Mouse (Mus musculus): ENCODE results near the gene Gm49354. TPM values are rescaled to one million over a fixed set of nuclear protein-coding genes. Genes with fewer than 3 reads are reported as not detected.

Gm49354 gene
- total and polyA plus RNA-seq, 3 experiments, result not detected

DNA sequence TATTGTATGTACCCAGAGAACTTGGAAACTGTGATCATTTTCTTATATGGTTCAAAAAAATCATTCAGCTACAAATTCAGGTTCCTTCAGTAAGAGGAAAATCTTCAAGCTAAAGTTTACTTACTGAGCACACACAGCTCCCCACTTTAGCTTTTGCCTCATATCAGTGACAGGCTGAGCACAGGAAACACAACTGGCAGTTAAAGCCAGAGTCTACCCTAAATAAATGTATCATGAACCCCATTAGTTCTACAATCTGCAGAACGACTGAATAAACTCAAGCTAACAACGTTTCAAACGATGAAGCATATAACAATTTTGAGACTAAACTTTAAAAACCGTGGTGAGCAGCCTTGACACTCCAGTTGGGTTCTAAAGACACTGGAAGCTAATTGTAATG, 35.3 kb upstream of the Gm49354 start:
- peaks cover 7% of the 10 kb centered on the region for H3K79me2 ChIP-seq (replicated peaks; ENCODE audit: control insufficient read depth, insufficient read depth, low read length)
- no peak overlapping the region for H3K9ac ChIP-seq (ENCODE audit: low read depth, low read length)
- H3K27me3 ChIP-seq (ENCODE audit: control insufficient read depth, insufficient read depth, low read length), result no peaks in the 10 kb centered on the region
- TF ChIP-seq POLR2A (IDR thresholded peaks at IDR 0.05; ENCODE audit: insufficient read depth, low read depth, low read length) (no peak), EP300 (IDR thresholded peaks at IDR 0.05; ENCODE audit: insufficient read depth, low read depth, low read length) (no peak), CTCF (IDR thresholded peaks at IDR 0.05) (no peak)
- peaks cover 38% of the 10 kb centered on the region for H3K36me3 ChIP-seq (ENCODE audit: control insufficient read depth, insufficient read depth, low read length)
- 79% methylated on average over 4 of the region's 4 CpGs for WGBS
- H3K4me3 ChIP-seq, result no peak overlapping the region
- H3K27ac ChIP-seq, result no peak overlapping the region
- DNase-seq, result no peak
- H3K4me1 ChIP-seq (ENCODE audit: control insufficient read depth, insufficient read depth, low read length), result peaks cover 13% of the 10 kb centered on the region
- intact Hi-C loops (cut with DNase I), result no loop called here

DNA sequence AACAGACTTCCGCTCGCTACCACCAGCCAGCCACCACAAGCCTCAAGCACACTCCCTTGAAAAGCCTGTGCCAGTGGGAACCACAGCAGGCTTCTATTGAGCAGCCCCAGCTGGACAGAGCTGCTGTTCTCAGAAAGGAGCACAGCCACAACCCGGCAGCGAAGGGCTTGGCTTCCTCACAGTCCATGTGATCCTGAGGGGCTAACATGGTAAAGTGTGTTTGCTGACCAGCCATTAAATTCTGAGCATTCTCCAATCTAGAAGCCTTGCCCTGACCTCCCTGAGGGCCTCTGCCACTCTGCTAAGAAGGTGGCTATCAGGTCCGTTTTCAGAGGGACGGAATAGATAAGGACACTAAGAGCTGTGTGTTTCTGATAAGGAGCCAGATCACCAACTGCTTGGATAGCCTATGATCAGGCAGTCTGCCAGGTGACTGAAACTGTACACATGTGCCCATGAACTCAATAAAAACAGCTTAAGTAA, 32.1 kb upstream of the Gm49354 start:
- DNase-seq, result no peak
- intact Hi-C loops (cut with DNase I), result no loop called here
- Histone ChIP-seq H3K27ac (no peak overlapping the region), H3K27me3 (ENCODE audit: control insufficient read depth, insufficient read depth, low read length) (no peaks in the 10 kb centered on the region), H3K4me1 (ENCODE audit: control insufficient read depth, insufficient read depth, low read length) (peaks cover 8% of the 10 kb centered on the region), H3K79me2 (replicated peaks; ENCODE audit: control insufficient read depth, insufficient read depth, low read length) (peaks cover 5% of the 10 kb centered on the region), H3K4me3 (no peak overlapping the region), H3K9ac (ENCODE audit: low read depth, low read length) (no peak overlapping the region), H3K36me3 (ENCODE audit: control insufficient read depth, insufficient read depth, low read length) (peaks cover 27% of the 10 kb centered on the region)
- TF ChIP-seq POLR2A (IDR thresholded peaks at IDR 0.05; ENCODE audit: insufficient read depth, low read depth, low read length) (no peak), EP300 (IDR thresholded peaks at IDR 0.05; ENCODE audit: insufficient read depth, low read depth, low read length) (no peak), CTCF (IDR thresholded peaks at IDR 0.05) (no peak)
- 51% methylated on average over 6 of the region's 6 CpGs for WGBS

- H3K4me3 ChIP-seq, result no peak overlapping the region
- WGBS, result 92% methylated on average over 3 of the region's 3 CpGs
- no peak for TF ChIP-seq POLR2A (IDR thresholded peaks at IDR 0.05; ENCODE audit: insufficient read depth, low read depth, low read length)
- no peak for TF ChIP-seq CTCF (IDR thresholded peaks at IDR 0.05)
- no peak for TF ChIP-seq EP300 (IDR thresholded peaks at IDR 0.05; ENCODE audit: insufficient read depth, low read depth, low read length)
- intact Hi-C loops (cut with DNase I), result no loop called here
- DNase-seq, result no peak
- no peaks in the 10 kb centered on the region for H3K27me3 ChIP-seq (ENCODE audit: control insufficient read depth, insufficient read depth, low read length)
- H3K36me3 ChIP-seq (ENCODE audit: control insufficient read depth, insufficient read depth, low read length), result peaks cover 14% of the 10 kb centered on the region
- H3K79me2 ChIP-seq (replicated peaks; ENCODE audit: control insufficient read depth, insufficient read depth, low read length), result no peaks in the 10 kb centered on the region
- H3K27ac ChIP-seq, result no peak overlapping the region
- H3K4me1 ChIP-seq (ENCODE audit: control insufficient read depth, insufficient read depth, low read length), result no peaks in the 10 kb centered on the region
- H3K9ac ChIP-seq (ENCODE audit: low read depth, low read length), result no peak overlapping the region
Measured at GRCm38 (mm10) chr13:59811581-59811980, 29.5 kb upstream of the Gm49354 start.

DNA sequence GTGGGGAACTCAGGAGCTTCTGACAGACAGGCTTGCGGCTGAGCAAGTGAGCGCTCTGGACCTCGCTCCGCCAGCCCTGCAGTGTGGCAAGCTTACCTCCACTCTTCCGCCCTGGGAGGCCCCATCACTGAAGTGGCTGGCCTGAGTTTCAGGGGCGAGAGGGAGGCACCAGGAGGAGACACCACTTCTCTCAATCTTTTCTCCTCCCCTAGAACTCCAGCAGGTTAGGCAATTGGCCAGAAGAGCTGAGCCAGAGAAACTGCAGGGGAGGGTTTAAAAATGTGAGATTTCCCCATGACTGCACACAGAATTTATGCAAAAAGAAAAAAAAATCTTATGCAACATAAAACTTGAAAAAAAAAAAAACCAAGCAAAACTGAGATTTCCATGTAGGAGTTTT, 19.0 kb upstream of the Gm49354 start:
- intact Hi-C loops (cut with DNase I), result no loop called here
- TF ChIP-seq POLR2A (IDR thresholded peaks at IDR 0.05; ENCODE audit: insufficient read depth, low read depth, low read length), result no peak
- TF ChIP-seq EP300 (IDR thresholded peaks at IDR 0.05; ENCODE audit: insufficient read depth, low read depth, low read length), result no peak
- no peak for TF ChIP-seq CTCF (IDR thresholded peaks at IDR 0.05)
- H3K27me3 ChIP-seq (ENCODE audit: control insufficient read depth, insufficient read depth, low read length), result no peaks in the 10 kb centered on the region
- DNase-seq, result peak in 1 of 2 experiments; percentile 17
- H3K9ac ChIP-seq (ENCODE audit: low read depth, low read length), result no peak overlapping the region
- H3K36me3 ChIP-seq (ENCODE audit: control insufficient read depth, insufficient read depth, low read length), result no peaks in the 10 kb centered on the region; the same call in none of the 2 replicates
- H3K4me1 ChIP-seq (ENCODE audit: control insufficient read depth, insufficient read depth, low read length), result no peaks in the 10 kb centered on the region
- no peak overlapping the region for H3K27ac ChIP-seq
- WGBS, result 89% methylated on average over 6 of the region's 6 CpGs
- peaks cover 2% of the 10 kb centered on the region; the same call in 1 of the 2 replicates for H3K79me2 ChIP-seq (replicated peaks; ENCODE audit: control insufficient read depth, insufficient read depth, low read length)
- no peak overlapping the region for H3K4me3 ChIP-seq

DNA sequence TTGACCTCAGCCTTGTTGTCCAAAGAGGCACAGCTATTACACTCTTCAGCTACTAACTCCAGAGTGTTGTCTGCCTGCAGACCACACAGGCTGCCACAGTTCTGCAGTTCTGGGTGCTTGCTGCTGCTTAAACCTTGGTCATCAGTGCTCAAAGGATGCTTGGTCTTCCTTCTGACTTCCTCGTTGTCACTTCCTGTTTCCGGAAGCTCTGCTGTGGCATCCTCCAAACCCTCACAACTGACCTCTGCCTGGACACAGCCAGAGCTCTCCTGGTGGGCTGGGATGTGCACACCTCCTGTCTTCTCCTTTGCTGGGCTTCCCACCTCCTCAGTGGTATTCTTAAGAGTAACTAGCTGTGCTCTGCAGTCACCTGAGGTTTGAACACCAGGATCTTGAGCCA, 18.0 kb upstream of the Gm49354 start:
- TF ChIP-seq EP300 (IDR thresholded peaks at IDR 0.05; ENCODE audit: insufficient read depth, low read depth, low read length) (no peak), POLR2A (IDR thresholded peaks at IDR 0.05; ENCODE audit: insufficient read depth, low read depth, low read length) (no peak)
- no peak for DNase-seq
- WGBS, result 40% methylated on average over 2 of the region's 2 CpGs
- Histone ChIP-seq H3K27ac (no peak overlapping the region), H3K4me3 (no peak overlapping the region), H3K27me3 (ENCODE audit: control insufficient read depth, insufficient read depth, low read length) (no peaks in the 10 kb centered on the region), H3K79me2 (replicated peaks; ENCODE audit: control insufficient read depth, insufficient read depth, low read length) (peaks cover 2% of the 10 kb centered on the region; the same call in 1 of the 2 replicates), H3K4me1 (ENCODE audit: control insufficient read depth, insufficient read depth, low read length) (no peaks in the 10 kb centered on the region), H3K36me3 (ENCODE audit: control insufficient read depth, insufficient read depth, low read length) (no peaks in the 10 kb centered on the region; the same call in none of the 2 replicates), H3K9ac (ENCODE audit: low read depth, low read length) (no peak overlapping the region)
- intact Hi-C loops (cut with DNase I), result no loop called here

GRCm38 (mm10) chr13:59798306-59798705, 16.3 kb upstream of the Gm49354 start:
- no peaks in the 10 kb centered on the region; the same call in none of the 2 replicates for H3K36me3 ChIP-seq (ENCODE audit: control insufficient read depth, insufficient read depth, low read length)
- H3K27ac ChIP-seq, result no peak overlapping the region
- no peaks in the 10 kb centered on the region; the same call in 1 of the 2 replicates for H3K79me2 ChIP-seq (replicated peaks; ENCODE audit: control insufficient read depth, insufficient read depth, low read length)
- H3K9ac ChIP-seq (ENCODE audit: low read depth, low read length), result no peak overlapping the region
- WGBS, result 100% methylated on average over 1 of the region's 1 CpGs
- H3K4me1 ChIP-seq (ENCODE audit: control insufficient read depth, insufficient read depth, low read length), result no peaks in the 10 kb centered on the region
- intact Hi-C loops (cut with DNase I), result no loop called here
- H3K4me3 ChIP-seq, result no peak overlapping the region
- no peak for DNase-seq
- H3K27me3 ChIP-seq (ENCODE audit: control insufficient read depth, insufficient read depth, low read length), result no peaks in the 10 kb centered on the region
- no peak for TF ChIP-seq CTCF (IDR thresholded peaks at IDR 0.05)
- no peak for TF ChIP-seq EP300 (IDR thresholded peaks at IDR 0.05; ENCODE audit: insufficient read depth, low read depth, low read length)
- TF ChIP-seq POLR2A (IDR thresholded peaks at IDR 0.05; ENCODE audit: insufficient read depth, low read depth, low read length), result no peak

Measured in heart, adult 2 months (tissue).